Mouse (Mus musculus) adrenal gland, postnatal 4 days (tissue): Measurements from ENCODE around the gene Cd274. TPM values are rescaled to one million over a fixed set of nuclear protein-coding genes. Genes with fewer than 3 reads are reported as not detected.

Source experiments
- DNase-seq, 2 experiments: peaks; one replicate each; pipeline ENCODE4 v3.0.0; 2021 to 2022; ENCODE audit warnings: low spot score in 2 of 2, mixed read lengths in 2 of 2
- total RNA-seq, 2 experiments: library from RNA; stranded (reverse); gene quantifications; 2 replicates each; pipeline ENCODE4 v1.2.3; 2021

Cd274 gene
- total RNA-seq, 2 experiments from 2014 or later, result 1.4 to 1.9 TPM

DNA sequence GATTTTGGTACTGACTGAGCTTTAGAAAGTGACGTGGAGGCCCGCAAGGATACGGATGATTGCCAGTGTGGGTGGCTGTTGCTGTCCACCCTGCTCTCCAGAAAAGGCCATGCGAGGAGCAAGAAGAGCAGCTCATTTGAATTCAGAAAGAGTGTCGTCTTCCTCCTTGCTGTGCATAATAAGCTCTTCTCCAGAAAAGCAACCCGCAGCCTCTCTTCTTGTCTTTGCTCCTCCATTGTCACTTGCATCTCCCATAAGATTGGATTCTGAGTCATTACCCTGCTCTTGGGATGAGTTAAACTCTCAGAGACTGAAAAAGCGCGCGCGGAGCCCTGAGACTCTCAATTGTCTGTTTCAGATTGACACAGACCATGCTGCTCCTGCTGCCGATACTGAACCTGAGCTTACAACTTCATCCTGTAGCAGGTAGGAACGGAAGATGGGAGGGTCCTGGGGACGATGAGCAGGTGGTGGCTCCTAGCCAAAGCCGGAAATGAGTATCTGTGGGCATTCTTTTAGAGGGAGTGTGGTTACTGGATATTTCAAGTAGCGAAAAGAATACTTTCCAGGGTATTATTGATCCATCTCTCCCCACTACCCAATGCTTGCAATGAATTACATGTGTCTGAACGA, 54.9 kb downstream of the Cd274 start:
- no peak for DNase-seq

DNA sequence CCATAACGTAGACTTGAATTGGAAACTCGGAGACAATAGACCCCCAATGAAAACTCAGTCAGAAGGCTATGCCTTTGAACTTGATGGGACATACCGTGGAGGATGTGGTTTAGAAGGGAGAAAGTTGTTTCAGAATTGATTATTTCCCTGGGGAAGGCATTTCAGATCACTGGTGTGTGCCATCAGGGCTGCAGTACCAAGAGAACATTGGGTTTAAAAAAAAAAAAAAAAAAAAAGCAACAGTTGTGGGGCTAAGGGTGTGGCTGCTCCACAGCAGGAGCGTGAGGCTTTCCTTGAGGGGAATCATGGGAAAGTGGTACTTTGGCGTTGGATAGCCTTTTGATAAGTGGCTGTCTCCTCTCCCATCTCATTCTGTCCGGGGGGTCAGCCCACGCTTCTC, 55.5 kb downstream of the Cd274 start:
- DNase-seq, result no peak

DNA sequence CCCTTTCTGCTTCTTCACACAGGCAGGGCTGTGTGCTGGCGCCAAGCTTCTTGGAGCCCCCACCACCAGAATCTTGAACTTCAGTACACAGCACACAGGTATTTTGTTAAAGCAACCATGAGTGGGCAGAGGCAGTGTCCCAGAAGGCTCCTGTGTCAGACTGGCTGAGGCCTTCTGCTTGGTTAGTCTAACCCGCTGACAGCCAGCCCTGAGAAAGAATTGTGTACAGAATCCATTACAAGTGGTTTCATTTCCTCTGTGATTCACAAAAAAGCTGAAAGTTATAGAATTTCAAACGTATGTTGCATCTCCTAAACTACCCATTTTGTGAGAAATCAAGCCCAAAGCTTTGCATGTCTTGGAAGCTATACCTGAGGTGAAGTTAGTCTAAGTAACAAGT, 63.3 kb downstream of the Cd274 start:
- DNase-seq, result no peak

DNA sequence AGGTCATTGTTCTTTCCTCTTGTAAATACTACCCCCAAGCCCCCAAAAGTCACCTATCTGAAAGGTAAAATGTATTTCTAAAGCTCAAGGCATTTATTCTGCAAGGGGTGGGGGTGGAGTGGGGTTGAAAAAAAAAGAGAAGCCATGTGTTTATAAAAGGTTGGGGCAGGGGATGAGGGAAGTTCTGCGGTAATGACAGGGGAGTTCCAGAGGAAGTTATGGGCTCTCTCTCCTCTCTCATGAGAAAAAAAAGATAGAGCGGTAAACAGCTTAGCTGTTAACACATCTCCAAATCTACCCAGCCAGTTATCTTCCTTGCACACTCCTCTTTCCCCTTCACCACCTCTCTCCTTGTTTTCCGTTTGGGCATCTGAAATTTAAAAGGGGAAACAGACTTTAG, 63.7 kb downstream of the Cd274 start:
- no peak for DNase-seq

DNA sequence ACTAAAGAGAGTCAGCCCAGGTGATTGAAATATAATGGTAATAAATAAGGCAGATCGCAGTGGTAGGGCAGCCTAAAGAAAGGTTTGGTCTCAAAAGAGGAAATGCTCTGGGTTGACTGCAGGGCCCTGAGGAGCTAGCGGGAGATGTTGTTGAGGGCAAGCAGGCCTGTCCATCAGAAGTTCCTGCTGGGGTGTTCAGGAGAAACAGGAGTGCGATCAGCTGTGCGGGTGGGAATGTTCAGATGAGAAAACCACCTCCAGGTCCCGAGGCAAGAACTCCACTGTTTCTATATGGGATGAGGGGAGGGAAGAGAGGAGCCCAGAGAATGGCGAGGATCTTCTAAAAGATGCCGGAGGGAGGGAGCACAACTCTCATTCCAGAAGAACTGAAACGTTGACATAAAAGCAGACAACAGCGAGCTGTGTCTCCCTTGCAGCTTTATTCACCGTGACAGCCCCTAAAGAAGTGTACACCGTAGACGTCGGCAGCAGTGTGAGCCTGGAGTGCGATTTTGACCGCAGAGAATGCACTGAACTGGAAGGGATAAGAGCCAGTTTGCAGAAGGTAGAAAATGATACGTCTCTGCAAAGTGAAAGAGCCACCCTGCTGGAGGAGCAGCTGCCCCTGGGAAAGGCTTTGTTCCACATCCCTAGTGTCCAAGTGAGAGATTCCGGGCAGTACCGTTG, 69.7 kb downstream of the Cd274 start:
- no peak for DNase-seq

Other genes starting within 250 kb of the Cd274 start
- gene Jak2, start 115.6 kb upstream of the Cd274 start, total RNA-seq, result 10 to 100 TPM; 25.6 to 25.9 TPM
- 1 to 10 TPM in 1 of 2 experiments, under 1 TPM in 1; 0.45 to 1.7 TPM for gene Insl6, start 42.1 kb upstream of the Cd274 start, total RNA-seq
- gene Rln1, start 32.8 kb upstream of the Cd274 start, total RNA-seq, result not detected
- gene Plgrkt, start 65 bp upstream of the Cd274 start, total RNA-seq, result 10 to 100 TPM; 73.2 to 74.8 TPM
- not detected for gene Pdcd1lg2, start 43.5 kb downstream of the Cd274 start, total RNA-seq
- gene Ric1, start 154.8 kb downstream of the Cd274 start, total RNA-seq, result 10 to 100 TPM; 37.6 to 41.6 TPM